Mouse (Mus musculus) hindbrain, embryonic 13.5 days (tissue): ENCODE measurements around the gene Clba1. TPM values are rescaled to one million over a fixed set of nuclear protein-coding genes. Genes with fewer than 3 reads are reported as not detected.
A peak's percentile ranks its signal among the peaks of the same experiment; 100 is the strongest.

Experiments used
- ATAC-seq: fragments of 200-750 bp; cut with Nextera tagmentation; 2 replicates; pipeline ENCODE4 v1.8.0; 2017; ENCODE audit warnings: moderate TSS enrichment; ENCODE audit not compliant: low FRiP score
- H3K27ac ChIP-seq: fragments of 300-500 bp; sonication (generic); 2 replicates; pipeline ENCODE4 v1.5.1; 2015; ENCODE audit warnings: inconsistent platforms, mild to moderate bottlenecking, moderate library complexity
- H3K27me3 ChIP-seq: fragments of 300-500 bp; sonication (generic); 2 replicates; pipeline ENCODE4 v1.6.1; 2015; ENCODE audit warnings: mild to moderate bottlenecking, inconsistent platforms
- H3K36me3 ChIP-seq: fragments of 300-500 bp; sonication (generic); 2 replicates; pipeline ENCODE4 v1.6.1; 2015; ENCODE audit warnings: mild to moderate bottlenecking, inconsistent platforms
- H3K4me1 ChIP-seq: fragments of 300-500 bp; sonication (generic); replicated peaks from 2 replicates; pipeline ENCODE4 v1.6.1; 2015; ENCODE audit warnings: inconsistent platforms
- H3K4me2 ChIP-seq: fragments of 300-500 bp; sonication (generic); 2 replicates; pipeline ENCODE4 v1.6.1; 2015; ENCODE audit warnings: inconsistent platforms, mild to moderate bottlenecking, moderate library complexity
- H3K4me3 ChIP-seq: fragments of 300-500 bp; sonication (generic); 2 replicates; pipeline ENCODE4 v1.5.1; 2015; ENCODE audit warnings: mild to moderate bottlenecking, inconsistent platforms
- H3K9ac ChIP-seq: fragments of 300-500 bp; sonication (generic); 2 replicates; pipeline ENCODE4 v1.6.1; 2015; ENCODE audit warnings: mild to moderate bottlenecking, inconsistent platforms
- H3K9me3 ChIP-seq: fragments of 300-500 bp; sonication (generic); 2 replicates; pipeline ENCODE4 v1.6.1; 2016; ENCODE audit warnings: inconsistent platforms
- WGBS: fragments of 180-500 bp; shearing (Covaris S2); methylation state at CpG from one replicate; pipeline ENCODE4 v1.1.7; 2015; 5-methylcytosine and 5-hydroxymethylcytosine counted together
- polyA plus RNA-seq: library from polyadenylated mRNA; unstranded; fragments of >200 nt; fragmentation: Nextera tagmentation; extraction: Ambion mirVana; gene quantifications from 2 replicates; pipeline ENCODE4 v1.2.1, GENCODE M21; 2015

The Clba1 gene
- polyA plus RNA-seq, 1 experiment from 2014 or later: 21.9 TPM

GRCm38 (mm10) chr12:112797672-112798331 is 10.9 kb upstream of the Clba1 start:
- Histone ChIP-seq H3K4me3 (no peak overlapping the region), H3K9ac (no peak overlapping the region), H3K27ac (no peak overlapping the region), H3K36me3 (no peaks in the 10 kb centered on the region), H3K9me3 (no peaks in the 10 kb centered on the region), H3K27me3 (peaks cover 50% of the 10 kb centered on the region), H3K4me2 (no peak overlapping the region), H3K4me1 (peaks cover 33% of the 10 kb centered on the region)
- 60% methylated on average over 15 of the region's 15 CpGs for WGBS
- ATAC-seq: peak; percentile 15; the same call in 1 of the 2 replicates

GRCm38 (mm10) chr12:112798332-112798681 is 10.4 kb upstream of the Clba1 start:
- Histone ChIP-seq H3K9ac (no peak overlapping the region), H3K27me3 (peaks cover 54% of the 10 kb centered on the region), H3K36me3 (no peaks in the 10 kb centered on the region), H3K4me1 (peaks cover 33% of the 10 kb centered on the region), H3K4me3 (no peak overlapping the region), H3K9me3 (no peaks in the 10 kb centered on the region), H3K27ac (no peak overlapping the region), H3K4me2 (no peak overlapping the region)
- 51% methylated on average over 5 of the region's 5 CpGs for WGBS
- no peak for ATAC-seq

GRCm38 (mm10) chr12:112798716-112799115 is 10.0 kb upstream of the Clba1 start:
- Histone ChIP-seq H3K9me3 (no peaks in the 10 kb centered on the region), H3K27ac (no peak overlapping the region), H3K4me2 (no peak overlapping the region), H3K9ac (no peak overlapping the region), H3K4me3 (no peak overlapping the region), H3K27me3 (peaks cover 58% of the 10 kb centered on the region), H3K4me1 (peaks cover 33% of the 10 kb centered on the region), H3K36me3 (no peaks in the 10 kb centered on the region)
- no peak for ATAC-seq
- WGBS: 77% methylated on average over 5 of the region's 5 CpGs

- 85% methylated on average over 10 of the region's 10 CpGs for WGBS
- Histone ChIP-seq H3K27ac (no peak overlapping the region), H3K27me3 (peaks cover 64% of the 10 kb centered on the region), H3K4me1 (peaks cover 32% of the 10 kb centered on the region), H3K36me3 (no peaks in the 10 kb centered on the region), H3K9me3 (no peaks in the 10 kb centered on the region), H3K9ac (no peak overlapping the region), H3K4me2 (no peak overlapping the region), H3K4me3 (no peak overlapping the region)
- ATAC-seq: no peak
These were observed 9.3 kb upstream of the Clba1 start for GRCm38 (mm10) chr12:112799237-112799970.

GRCm38 (mm10) chr12:112800476-112800875 is 8.3 kb upstream of the Clba1 start:
- Histone ChIP-seq H3K9me3 (no peaks in the 10 kb centered on the region), H3K4me2 (no peak overlapping the region), H3K4me3 (no peak overlapping the region), H3K9ac (no peak overlapping the region), H3K4me1 (peaks cover 26% of the 10 kb centered on the region), H3K36me3 (no peaks in the 10 kb centered on the region), H3K27ac (no peak overlapping the region), H3K27me3 (peaks cover 67% of the 10 kb centered on the region)
- no peak for ATAC-seq
- WGBS: 14% methylated on average over 4 of the region's 4 CpGs

- no peak within 1 kb of the TSS for H3K27ac ChIP-seq
- H3K36me3 ChIP-seq: no peaks in the 10 kb centered on the region
- no peaks in the 10 kb centered on the region for H3K9me3 ChIP-seq
- H3K4me1 ChIP-seq: peaks cover 24% of the 10 kb centered on the region
- ATAC-seq: peak; percentile 43; the same call in 1 of the 2 replicates
- H3K27me3 ChIP-seq: peaks cover 69% of the 10 kb centered on the region
- H3K9ac ChIP-seq: peak within 1 kb of the TSS; percentile 81
- peak within 1 kb of the TSS; percentile 100 for H3K4me2 ChIP-seq
- WGBS: 6% methylated on average over 49 of the region's 69 CpGs
- peak within 1 kb of the TSS; percentile 65 for H3K4me3 ChIP-seq
These were observed 6.6 kb upstream of the Clba1 start, which contains the start of gene Ahnak2 for GRCm38 (mm10) chr12:112801864-112802846. Gene Ahnak2, minus strand, starts transcription at chr12:112802657.

- no peaks in the 10 kb centered on the region for H3K36me3 ChIP-seq
- peak overlapping the region; percentile 100 for H3K4me2 ChIP-seq
- no peaks in the 10 kb centered on the region for H3K9me3 ChIP-seq
- peak overlapping the region; percentile 65; the same call in 1 of the 2 replicates for H3K4me3 ChIP-seq
- H3K27ac ChIP-seq: no peak overlapping the region
- H3K9ac ChIP-seq: no peak overlapping the region
- 27% methylated on average over 3 of the region's 3 CpGs for WGBS
- H3K4me1 ChIP-seq: peaks cover 19% of the 10 kb centered on the region
- no peak for ATAC-seq
- H3K27me3 ChIP-seq: peaks cover 69% of the 10 kb centered on the region
These were observed 5.8 kb upstream of the Clba1 start for GRCm38 (mm10) chr12:112802917-112803316.

- ATAC-seq: no peak
- WGBS: 45% methylated on average over 13 of the region's 13 CpGs
- Histone ChIP-seq H3K4me1 (peaks cover 21% of the 10 kb centered on the region), H3K27me3 (peaks cover 64% of the 10 kb centered on the region), H3K9ac (peak overlapping the region; percentile 43), H3K36me3 (no peaks in the 10 kb centered on the region), H3K4me2 (no peak overlapping the region), H3K9me3 (no peaks in the 10 kb centered on the region), H3K4me3 (no peak overlapping the region), H3K27ac (no peak overlapping the region)
These were observed 4.7 kb upstream of the Clba1 start for GRCm38 (mm10) chr12:112804046-112804445.

- 78% methylated on average over 6 of the region's 6 CpGs for WGBS
- H3K9me3 ChIP-seq: no peaks in the 10 kb centered on the region
These were observed 2.7 kb upstream of the Clba1 start for GRCm38 (mm10) chr12:112806044-112806443.

GRCm38 (mm10) chr12:112807796-112808195 is 941 bp upstream of the Clba1 start:
- peak overlapping the region; percentile 75 for H3K9ac ChIP-seq
- WGBS: 87% methylated on average over 4 of the region's 4 CpGs
- H3K36me3 ChIP-seq: peaks cover 13% of the 10 kb centered on the region
- H3K4me3 ChIP-seq: peak overlapping the region; percentile 71; the same call in 1 of the 2 replicates
- H3K4me1 ChIP-seq: peaks cover 32% of the 10 kb centered on the region
- H3K4me2 ChIP-seq: peak overlapping the region; percentile 98; the same call in 1 of the 2 replicates
- no peaks in the 10 kb centered on the region for H3K9me3 ChIP-seq
- peaks cover 36% of the 10 kb centered on the region; the same call in 1 of the 2 replicates for H3K27me3 ChIP-seq
- H3K27ac ChIP-seq: peak overlapping the region; percentile 83; the same call in 1 of the 2 replicates
- ATAC-seq: no peak

More at GRCm38 (mm10) chr12:112806044-112806443, 2.7 kb upstream of the Clba1 start:
- H3K4me1 ChIP-seq: peaks cover 40% of the 10 kb centered on the region
- peaks cover 49% of the 10 kb centered on the region for H3K27me3 ChIP-seq
- ATAC-seq: no peak
- no peak overlapping the region for H3K4me2 ChIP-seq
- 0 out of 2 replicates have a peak overlapping the region, but pooled peaks have one; percentile 13 for H3K9ac ChIP-seq
- no peak overlapping the region for H3K27ac ChIP-seq
- no peak overlapping the region for H3K4me3 ChIP-seq
- H3K36me3 ChIP-seq: no peaks in the 10 kb centered on the region

- Histone ChIP-seq H3K4me3 (peak overlapping the region; percentile 71), H3K4me2 (peak overlapping the region; percentile 98), H3K27me3 (peaks cover 33% of the 10 kb centered on the region; the same call in 1 of the 2 replicates), H3K36me3 (peaks cover 17% of the 10 kb centered on the region), H3K27ac (peak overlapping the region; percentile 83), H3K4me1 (peaks cover 32% of the 10 kb centered on the region), H3K9ac (peak overlapping the region; percentile 75), H3K9me3 (no peaks in the 10 kb centered on the region)
- peak; percentile 29 for ATAC-seq
- WGBS: 64% methylated on average over 5 of the region's 5 CpGs
These were observed 538 bp upstream of the Clba1 start for GRCm38 (mm10) chr12:112808212-112808586.
